Mouse (Mus musculus): ENCODE data around the gene Tuba1a. TPM values are rescaled to one million over a fixed set of nuclear protein-coding genes. Genes with fewer than 3 reads are reported as not detected.

Gene Tuba1a
- 100 to 1,000 TPM; 212 to 259 TPM for polyA plus RNA-seq (2017; shearing (Covaris generic))

DNA sequence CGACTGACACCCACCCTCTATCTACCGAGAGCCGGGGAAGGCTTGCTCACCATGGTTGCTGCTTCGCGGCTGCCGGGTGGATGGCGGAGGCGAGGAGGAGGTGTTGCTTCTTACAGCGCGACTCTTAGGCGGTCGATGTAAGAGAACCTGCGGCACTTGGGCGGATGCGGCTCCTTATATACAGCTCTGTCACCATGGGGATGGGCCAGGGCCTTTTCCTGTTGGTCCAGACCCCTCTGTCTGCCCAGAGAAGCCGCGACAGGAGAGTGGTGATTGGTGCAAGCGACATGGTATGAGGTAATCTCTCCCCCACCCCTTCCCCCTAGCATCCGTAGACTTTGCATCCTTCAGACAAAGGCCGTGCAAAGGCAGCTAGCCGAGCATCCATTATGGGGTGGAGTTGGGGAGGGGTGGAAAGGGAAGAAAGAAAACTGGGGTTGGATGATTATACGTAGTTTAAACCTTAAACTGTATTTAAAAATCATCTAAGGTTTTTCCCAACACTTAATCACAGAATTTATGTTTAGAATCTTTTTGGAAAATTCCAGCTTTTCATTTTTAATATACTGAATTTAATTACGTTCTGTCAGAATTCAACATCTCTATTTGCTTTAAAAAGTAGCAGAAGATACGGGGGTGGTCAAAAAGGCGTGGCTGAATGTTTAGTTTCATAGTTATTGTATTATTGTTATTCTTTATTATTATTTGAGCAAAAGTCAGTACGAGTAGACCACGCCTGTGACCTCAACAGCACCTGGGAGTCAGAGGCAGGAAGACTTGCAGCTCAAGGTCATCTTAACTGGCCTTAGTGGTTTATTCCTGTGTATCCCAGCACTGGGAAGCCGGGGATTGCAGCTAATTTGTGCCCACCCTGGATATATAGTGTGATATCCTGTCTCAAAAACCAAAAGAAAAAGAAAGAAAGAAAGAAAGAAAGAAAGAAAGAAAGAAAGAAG lies at the start of gene Tuba1a, which contains the start of gene Gm49450:
Gene Tuba1a, minus strand, starts transcription at position 303 of the 956 bp plus-strand sequence.
Gene Gm49450, minus strand, starts transcription at position 151 of the 956 bp plus-strand sequence.
- peak; percentile 96 for ATAC-seq

DNA sequence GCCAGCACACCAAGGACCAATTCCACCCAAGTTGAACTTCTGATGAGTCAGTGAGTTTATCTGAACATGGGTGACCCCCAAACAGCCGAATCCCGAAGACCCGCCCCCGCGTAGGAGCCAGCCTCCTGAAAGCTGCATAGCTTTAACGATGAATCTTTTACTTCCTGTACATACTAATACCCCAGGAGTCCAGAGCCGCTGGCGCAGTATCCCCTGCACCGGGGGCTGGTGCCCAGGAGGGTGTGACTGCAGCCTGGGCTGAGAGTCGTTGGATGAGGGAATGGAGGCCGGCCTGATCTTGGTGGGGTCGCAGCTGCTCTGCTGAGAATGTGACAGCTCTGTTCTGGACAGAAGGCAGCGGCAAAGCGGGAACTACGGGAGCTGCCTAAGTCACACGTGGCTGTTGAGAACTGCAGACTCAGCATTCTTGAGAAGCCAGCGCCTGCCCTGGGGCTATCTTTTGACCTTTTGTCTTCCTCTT lies 48.0 kb upstream of the Tuba1a start:
- ATAC-seq, result no peak

- ATAC-seq, result peak; percentile 58
Observed at GRCm38 (mm10) chr15:99000535-99001283, 47.2 kb upstream of the Tuba1a start.

DNA sequence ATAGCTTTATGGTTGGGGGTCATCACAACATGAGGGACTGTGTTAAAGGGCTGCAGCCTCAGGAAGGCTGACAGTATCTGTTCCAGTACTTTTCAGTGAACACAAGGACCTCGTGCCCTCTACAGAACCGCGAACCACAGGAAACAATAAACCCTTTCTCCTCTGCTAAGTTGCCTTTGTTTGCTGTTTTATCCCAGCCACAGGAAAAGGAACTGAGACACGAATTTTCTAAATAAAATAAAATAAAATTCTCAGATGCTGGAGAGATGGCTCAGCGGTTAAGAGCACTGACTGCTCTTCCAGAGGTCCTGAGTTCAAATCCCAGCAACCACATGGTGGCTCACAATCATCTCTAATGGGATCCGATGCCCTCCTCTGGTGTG lies 45.3 kb upstream of the Tuba1a start:
- ATAC-seq, result no peak

- ATAC-seq, result no peak
Observed at GRCm38 (mm10) chr15:98997938-98998774, 44.7 kb upstream of the Tuba1a start.

DNA sequence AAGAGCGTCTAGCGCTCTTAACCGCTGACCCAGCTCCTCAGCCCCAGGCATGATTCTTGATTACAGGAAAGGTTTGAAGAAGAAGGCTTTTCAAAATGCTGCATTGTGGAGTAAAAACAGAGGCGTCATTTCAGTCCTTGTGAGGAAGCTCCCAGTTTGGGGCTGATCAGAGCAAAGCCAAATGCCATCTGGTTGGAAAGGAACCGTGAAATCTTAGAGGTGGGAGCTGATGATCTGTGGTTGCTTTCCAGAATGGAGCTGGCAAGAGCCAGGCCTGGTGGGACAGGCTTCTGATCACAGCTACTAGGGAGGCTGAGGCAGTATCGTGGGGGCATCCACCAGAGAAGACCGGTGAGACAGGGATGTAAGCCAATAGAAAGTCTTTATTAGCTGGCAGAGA lies 43.3 kb upstream of the Tuba1a start:
- no peak for ATAC-seq

- no peak for ATAC-seq
Observed at GRCm38 (mm10) chr15:98994957-98995520, 41.5 kb upstream of the Tuba1a start.

- ATAC-seq, result peak; percentile 68
Observed at GRCm38 (mm10) chr15:98993865-98994264, 40.4 kb upstream of the Tuba1a start.

DNA sequence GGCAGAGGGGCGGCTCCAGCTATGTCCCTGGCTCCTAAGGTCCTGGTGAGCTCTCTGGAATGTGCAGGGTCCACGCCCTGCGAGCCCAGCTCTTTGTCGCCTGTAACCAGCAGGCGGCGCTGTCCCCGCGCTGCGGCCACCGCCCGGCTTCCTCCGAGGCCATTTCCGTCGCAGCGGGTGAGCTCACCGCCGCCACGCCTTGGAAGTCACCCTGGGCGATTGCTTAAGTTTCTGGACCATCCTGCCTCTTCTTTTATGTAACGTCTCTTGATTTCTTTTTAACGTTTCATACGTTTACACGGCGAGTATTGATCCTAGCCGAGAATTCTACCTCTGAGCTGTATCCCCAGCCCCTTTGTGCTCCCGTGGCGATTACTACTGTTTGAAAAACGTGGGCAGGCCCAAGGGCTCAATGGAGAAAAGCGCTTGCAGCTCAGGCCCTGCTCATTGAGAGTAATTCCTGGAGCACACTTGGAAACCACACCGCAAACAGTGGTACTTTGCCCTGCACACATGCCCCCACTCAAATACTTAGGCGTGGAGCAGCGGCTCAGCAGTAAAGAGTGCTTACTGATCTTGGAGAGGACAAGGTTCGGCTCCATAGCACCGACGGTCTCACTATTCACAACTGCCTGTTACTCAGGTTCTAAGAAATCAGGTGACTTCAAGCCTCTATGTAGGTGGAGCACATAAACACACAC lies 39.7 kb upstream of the Tuba1a start:
- peak; percentile 74 for ATAC-seq

DNA sequence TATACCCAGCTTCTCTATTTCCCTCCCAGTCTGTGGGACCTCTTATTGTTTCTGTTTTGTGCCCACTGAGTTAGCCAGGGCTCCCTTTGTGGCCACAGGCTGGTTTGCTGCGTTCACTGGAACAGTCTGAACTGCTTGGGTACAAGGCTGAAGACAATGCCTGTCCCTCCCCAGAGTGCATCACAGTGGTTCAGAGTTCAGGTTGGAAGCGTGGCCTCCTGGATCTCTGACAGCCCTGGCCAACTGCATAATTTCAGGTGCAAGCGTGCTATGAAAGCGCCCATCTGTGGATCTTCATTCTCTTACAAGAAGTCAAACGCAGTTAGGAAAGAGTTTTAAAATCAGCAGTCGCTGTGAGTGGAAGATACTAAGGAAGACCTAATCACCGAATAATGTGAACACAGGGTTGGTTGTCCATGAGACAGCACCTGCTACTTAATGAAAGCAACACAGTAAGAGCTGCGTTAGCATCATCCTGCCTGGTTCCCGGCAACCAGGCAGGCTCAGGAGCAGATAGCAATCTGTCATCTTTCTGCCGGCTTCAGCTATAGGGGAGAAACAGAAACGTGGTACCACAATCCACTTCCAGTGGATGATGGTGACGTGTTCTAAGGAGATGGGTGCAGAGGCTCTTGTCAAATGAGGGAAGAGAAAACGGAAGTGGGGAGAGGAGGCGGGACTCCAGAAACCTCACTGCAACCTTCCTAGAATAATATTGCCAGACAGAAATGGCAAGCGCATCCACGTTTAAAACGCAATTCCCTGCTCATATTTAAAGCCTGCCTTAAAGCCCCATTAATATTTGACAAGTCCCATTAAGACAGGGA lies 38.8 kb upstream of the Tuba1a start:
- ATAC-seq, result peak; percentile 56

DNA sequence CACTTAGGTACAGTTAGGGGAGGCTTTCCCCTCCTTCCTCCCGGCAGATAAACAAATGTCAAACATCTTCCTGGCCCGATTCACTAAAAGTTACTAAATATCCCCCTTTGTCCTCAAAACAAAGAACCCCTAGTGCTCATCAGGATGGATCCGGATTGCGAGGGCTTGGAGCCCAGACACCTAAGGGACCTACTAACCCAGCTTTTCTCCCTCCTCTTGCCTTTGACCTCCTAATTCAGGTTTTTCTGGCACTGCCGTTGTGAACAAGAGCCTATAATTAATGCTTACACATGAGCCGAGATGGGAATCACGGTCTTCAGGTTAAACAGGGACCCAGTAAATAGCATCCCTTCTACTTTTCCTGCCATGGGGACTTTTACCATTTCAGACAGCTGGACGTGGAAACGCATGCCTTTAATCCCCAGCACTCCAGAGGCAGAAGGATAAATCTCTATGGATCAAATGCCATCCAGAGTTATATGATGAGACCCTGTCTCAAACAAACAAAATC lies 38.1 kb upstream of the Tuba1a start:
- ATAC-seq, result no peak

DNA sequence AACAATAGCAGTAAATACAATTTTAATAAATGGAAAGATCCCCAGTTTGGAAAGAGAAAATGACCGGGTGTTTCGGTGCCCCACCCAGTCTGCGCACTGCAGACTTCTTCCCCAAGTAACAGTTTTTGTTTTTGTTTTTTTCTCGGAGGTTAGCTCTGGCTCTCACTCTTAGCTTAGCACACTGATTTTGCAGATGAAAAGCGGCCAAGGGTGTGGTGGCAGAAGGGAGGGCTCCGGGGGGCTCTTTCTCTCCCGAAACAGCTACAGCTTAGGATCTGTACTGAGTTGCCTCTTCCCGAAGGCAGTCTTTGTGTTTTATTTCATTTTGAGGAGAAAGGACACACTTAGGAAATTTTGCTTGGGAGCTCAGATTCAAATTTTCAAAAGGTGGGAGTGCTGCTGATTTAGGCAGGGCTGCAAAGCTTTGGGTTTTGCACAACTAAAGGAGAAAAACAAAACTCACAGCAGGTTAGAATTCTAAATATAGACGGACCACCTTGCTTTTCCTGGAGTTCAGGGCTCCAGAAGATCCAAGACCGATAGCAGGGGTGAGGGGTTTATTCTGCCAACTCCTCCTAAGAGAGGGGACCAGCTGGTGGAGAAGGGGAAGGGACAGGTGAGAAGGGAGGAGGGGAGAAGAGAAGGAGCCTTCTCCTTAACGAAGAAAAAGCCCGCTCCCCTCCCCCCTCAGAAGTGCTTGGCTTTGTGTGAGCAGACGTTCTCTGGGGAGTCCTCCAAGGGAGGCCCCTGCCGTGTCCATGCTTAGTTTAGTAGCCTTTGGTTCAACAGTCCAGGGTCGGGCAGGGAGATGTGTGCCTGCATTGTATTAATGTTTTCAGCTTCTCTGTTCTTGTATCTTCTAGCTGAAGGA lies 37.4 kb upstream of the Tuba1a start:
- ATAC-seq, result no peak

DNA sequence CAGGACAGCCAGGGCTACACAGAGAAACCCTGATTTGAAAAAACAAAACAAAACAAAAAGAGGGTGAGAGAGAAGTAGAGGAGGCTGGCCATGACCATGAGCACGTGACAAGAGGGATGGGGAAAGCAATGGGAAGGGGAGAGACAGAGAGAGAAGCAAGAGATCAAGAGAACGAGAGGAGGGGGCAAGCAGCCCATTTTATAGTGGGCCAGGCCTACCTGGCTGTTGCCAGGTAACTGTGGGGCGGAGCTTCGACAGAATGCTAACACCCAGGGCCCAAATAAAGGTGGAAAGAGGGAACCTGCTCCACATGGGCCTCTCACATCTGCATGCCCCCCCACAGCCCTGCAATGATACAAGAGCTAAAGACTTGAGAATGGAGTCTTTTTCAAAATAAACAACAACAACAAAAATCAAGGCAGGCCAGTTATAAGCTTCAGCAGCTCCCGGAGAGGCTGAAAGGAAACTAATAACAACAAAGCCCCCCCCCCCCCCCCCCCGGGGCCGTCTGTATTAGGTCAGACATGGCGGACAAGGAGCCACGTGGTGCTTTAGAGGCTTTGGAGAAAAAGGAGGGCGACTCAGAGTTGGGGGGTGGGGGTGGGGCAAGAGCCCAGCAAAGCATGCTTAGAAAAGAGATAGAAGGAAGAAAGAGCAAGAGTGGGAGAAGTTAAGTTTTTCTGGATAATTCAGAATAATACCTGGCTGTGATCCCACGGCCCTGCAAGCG lies 36.4 kb upstream of the Tuba1a start:
- no peak for ATAC-seq

- ATAC-seq, result no peak
Observed at GRCm38 (mm10) chr15:98988787-98989186, 35.3 kb upstream of the Tuba1a start.

- no peak for ATAC-seq
Observed at GRCm38 (mm10) chr15:98987661-98988181, 34.2 kb upstream of the Tuba1a start.

DNA sequence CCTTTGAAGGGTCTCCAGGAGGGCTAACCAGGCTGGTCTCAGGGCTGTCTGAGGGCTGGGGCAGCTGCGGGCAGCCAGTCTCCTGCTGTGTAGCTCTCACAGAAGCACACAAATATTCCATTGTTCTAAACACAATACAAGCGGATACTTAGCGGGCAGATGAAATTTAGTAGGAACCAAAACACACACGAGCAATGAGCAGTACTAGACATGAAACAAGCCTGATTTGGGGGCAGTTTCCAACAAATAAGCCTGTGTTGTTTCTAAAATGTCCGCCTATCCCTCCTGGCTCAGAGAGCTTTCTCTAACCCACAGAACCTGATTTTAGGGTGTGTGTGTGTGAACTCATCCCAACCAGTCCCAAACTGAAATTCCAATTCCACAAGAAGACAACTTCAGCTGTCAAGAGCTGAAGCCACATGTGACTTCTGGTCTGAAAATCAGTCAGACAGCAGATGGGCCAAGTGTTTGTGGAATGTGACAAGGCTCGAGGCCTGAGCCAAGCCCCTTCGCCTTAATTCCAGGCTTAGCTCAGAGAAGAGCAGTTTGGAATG lies 33.7 kb upstream of the Tuba1a start:
- ATAC-seq, result no peak

DNA sequence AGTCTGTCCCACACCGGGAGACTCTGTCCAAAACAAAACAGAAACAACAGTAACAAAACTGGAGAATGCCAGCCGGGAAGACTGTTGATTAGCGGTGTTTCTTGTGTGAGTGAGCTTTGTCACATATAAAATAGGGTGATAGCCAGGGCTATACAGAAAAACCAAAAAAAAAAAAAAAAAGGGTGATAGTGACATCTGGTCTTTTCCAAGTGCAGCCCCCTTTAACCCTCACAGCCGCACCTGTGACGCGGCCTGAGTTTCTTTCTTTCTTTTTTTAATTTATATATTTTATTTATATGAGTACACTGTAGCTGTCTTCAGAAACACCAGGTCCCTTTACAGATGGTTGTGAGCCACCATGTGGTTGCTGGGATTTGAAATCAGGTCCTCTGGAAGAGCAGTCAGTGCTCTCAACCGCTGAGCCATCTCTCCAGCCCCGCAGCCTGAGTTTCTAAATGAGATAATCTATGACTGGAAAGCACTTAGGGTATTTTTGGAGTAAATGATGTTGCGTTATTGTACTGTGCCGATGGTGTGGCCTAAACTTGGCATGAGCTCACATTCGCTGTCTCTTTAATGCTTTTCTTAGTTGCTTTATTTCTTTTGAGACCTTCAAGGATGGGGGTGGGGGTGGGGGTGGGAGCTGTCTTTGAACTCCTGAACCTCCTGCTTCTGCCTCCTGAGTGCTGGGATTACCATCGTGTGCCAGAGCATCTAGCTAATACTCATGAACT lies 32.6 kb upstream of the Tuba1a start:
- no peak for ATAC-seq
